Mouse (Mus musculus) MN1 (cell line): ENCODE data around the gene Brpf1.

Experiments used
- DNase-seq: peaks from one replicate; pipeline ENCODE4 v3.0.0-alpha.2; 2016; ENCODE audit warnings: low spot score

Gene Brpf1

DNA sequence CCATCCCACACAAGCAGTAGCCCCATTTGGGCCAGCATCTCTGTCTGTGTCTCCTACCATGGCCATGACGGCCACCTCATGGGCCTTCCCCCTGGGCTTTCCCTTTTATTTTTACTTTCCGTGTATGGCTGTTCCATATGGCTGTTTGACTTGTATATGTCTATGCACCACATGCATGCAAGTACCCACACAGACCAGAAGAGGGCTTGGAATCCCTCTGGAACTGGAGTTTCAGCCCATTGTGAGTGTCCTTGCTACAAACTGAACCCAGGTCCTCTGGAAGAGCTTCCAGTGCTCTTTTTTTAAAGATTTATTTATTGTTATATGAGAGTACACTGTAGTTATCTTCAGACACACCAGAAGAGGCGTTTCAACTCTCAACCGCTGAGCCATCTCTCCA, 54.5 kb downstream of the Brpf1 start:
- no peak for DNase-seq

DNA sequence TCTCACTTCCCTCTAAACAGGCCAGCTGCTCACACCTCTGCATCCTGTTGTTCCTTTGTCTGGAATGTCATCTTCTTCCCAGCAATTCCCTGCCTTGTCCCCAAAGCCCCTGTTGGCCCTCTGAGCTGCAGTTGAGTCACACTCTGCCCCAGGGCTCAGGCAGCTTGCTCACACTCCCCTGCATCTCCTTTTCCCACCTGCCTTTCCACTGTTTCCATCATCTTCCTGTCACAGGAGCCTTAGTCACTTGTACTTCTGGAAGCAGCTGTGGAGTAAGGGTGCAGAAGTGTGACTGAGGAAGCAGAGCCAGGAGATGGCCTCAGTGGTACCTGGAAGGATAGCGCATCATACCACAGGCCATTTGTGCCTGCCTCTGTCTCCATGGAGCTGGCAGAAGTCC, 55.3 kb downstream of the Brpf1 start:
- no peak for DNase-seq

DNA sequence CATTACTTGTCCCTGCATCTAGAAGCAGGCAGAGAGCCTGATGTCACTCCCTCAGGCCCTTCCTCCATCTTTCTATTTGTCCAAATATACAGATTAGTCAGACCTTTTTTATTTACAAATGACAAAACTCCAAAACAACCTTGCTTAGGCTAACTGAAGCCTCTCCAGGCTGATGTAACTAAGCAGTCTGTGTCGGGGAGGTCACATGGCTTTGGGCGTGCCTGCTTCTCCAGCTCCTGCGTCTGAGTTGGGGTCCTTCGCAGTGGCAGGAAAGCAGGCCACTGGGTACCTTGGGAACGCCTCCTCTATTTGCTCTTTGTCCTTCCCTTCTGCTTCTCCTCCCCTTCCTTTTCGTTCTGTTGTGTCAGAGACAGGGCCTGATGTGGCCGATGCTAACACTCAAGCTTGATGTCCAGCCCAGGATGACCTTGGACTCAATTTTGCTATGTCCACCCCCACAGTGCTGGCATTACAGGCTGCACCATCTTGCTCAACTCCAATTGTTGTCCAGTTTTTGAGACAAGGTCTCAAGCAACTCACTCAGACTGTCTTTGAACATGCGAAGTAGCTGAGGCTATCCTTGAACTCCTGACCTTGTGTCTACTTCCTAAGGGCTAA, 57.7 kb downstream of the Brpf1 start:
- peak; percentile 14 for DNase-seq

DNA sequence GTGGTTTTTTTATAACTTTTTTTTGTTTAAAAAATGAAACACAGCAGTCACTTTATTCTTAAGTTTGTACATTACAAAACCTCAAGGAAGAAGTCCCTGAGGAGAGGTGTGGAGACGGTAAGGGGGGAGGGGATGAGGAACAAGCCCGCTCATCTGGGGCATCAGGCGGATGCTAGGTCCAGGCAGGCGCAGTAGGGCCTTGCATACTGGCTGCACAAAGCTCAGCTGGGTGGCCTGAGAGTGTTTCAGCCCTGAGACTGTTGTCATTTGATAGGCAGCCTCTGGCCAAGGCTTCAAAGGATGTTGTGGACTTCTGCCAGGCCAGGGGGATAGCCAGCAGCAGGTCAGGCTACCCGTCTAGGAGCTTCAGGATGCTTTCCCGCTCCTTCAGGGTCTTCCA, 59.7 kb downstream of the Brpf1 start:
- no peak for DNase-seq

DNA sequence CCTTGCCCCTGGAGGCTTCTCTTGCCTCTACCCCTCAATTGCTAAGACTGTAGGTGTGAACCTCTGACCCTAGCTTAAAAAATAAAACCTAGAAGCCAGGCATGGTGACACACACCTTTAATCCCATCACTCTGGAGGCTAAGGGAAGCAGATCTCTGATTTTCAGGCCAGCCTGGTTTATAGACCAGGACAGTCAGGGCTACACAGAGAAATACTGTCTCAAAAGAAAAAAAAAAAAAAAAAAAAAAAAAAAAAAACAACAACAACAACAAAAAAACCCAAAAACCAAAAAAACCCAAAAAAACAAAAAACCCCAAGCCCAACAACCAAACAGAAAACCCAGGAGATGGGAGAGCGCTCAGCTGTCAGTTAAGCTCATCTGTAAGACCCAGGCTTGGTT, 60.6 kb downstream of the Brpf1 start:
- no peak for DNase-seq

DNA sequence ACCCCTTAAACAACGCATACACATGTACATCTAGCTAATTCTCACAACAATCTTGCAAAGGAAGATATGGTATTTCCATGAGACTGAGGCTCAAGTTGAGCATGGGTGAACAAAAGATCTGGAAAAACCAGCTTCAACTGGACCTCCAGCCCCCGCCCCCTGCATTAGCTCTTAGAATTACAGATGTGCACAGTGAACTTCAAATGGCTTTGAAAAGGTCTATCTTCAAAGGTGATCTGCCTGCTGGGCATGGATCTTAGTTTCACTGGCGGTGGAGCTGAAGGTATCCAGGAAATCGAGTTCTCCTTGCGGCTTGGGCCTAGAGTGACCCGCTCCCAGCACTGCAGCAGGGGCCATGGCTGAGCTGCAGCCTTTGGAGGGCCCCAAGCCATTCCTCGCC, 61.2 kb downstream of the Brpf1 start:
- DNase-seq: no peak

DNA sequence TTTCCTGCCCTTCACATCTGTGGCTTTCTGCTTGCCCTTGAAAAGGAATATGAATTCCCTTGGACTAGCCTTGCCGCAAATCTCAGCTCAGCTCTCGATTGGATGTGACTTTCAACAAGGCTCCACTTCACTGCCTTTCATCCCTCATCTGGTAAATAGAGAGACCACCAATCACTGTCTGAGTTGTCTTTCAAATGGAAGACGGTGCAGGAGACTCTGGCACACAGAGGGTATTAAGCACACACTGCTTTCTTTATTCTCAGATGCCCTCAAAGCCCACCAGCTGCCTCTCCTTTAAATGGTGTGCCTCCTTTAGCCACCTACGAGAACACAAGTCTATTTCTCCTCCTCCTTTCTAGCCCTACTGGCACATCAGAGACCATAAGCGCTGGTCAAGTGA, 61.6 kb downstream of the Brpf1 start:
- DNase-seq: no peak

DNA sequence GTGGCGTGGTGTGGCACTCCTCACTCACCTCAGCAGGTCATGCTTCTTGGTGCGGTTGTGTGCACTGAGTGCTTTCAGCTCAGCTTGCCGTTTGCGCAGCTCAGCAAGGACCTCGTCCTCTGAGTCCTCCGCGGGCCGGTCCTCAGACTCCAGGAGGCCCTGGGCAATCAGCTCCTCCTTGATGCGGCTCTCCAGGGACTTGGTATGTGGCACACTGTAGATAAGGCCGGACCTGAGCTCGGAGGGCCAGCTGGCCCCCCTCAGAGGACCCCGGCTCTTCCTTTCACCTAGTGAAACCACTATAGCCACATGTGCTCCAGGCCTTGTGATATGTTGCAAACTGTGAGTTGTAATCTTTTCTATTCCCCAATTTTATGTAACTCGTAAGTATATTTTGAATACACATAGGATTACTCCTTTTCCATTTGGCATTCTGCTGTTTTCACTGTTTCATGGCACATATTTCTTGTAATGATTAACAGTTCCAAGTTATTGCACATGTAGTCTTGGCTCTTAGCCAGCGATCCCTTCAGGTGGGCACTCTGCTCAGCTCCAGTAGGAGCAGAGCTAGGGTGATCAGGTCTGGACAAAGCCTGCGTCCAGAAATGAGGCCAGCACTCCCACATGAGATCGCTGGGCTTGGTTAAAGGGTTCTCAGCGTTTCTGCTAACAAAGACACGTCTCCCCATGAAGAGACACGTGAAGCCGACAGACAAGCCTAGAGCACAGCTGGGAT, 63.4 kb downstream of the Brpf1 start:
- no peak for DNase-seq

DNA sequence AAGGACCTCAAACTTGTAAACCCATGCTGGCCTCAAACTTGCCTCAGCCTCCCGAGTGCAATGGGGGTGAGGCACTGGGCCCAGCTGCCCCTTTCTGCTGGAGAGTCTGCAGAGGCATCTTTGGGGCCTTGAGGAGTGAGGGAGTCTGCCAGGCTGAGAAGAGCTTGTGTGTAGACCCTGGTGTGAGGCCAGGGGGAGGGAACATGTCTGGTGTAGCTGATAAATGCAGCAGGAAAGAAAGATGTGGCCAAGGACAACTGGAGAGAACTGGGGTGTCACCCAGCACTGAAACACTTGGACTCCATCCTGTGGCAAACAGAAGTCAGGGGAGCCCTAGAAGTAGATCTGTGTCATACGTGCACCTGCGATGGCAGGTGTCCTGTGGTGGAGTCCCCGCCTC, 66.6 kb downstream of the Brpf1 start:
- DNase-seq: no peak
